In the genomic region with DNA sequence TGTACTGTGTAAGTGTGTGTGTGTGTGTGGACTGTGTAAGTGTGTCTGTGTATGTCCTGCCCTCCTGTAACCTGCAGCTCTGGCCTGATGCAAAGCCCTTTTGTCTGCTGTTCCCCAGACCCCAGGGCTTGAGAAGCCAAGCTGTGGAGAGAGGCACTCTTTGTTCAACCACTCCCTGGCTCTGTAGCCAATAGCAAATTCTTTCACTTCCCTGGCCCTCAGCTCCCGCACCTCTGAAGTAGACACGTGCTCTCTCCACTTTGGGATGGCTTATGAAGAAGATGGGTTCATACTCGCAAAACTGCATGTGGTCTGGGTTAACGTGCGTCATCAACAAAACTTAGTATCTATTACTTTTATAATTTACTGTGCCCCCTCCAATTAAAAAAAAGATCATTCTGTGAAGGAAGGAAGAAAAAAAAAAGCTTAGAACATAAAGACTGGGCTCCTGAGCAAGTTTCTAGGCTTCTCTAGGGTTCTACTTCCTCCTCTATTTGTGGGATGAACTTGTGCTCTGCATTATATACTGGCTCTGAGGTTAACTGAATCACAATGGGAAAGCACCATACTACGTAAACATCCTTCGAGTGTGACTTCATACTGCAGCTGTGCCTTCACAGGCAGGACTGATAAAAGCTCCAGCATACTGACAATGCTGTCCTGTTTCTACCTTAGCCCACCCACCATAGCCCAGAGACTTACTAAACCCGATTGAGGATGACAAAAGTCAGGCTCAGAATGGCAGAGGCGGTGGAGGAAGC, we compare ENCODE assay signal across 14 mouse cellular contexts. TPM values are rescaled to one million over a fixed set of nuclear protein-coding genes. Genes with fewer than 3 reads are reported as not detected.
A peak's percentile ranks its signal among the peaks of the same experiment; 100 is the strongest.
DNase-seq lines count a peak whose midpoint lies in the region; ATAC-seq lines count a peak whose summit lies in the region.
"Had no signal": no experiment of that assay in that cellular context is flagged by ENCODE, and none has a peak within 500 bp of the region (broad histone marks: within the 10 kb centered on the region; RNA-seq: fewer than 3 reads in every experiment).

No protein-coding gene starts in this region.

- H3K9ac ChIP-seq in heart, embryonic 13.5 days, result 0 out of 2 replicates have a peak overlapping the region, but pooled peaks have one; percentile 28
- H3K9ac ChIP-seq in midbrain, embryonic 12.5 days (replicated peaks), result no peak overlapping the region
- H3K9ac ChIP-seq in midbrain, embryonic 14.5 days (replicated peaks; ENCODE audit: low read length), result no peak overlapping the region
- no peak overlapping the region for H3K9ac ChIP-seq in embryonic facial prominence, embryonic 14.5 days (ENCODE audit: low read depth, low read length)
- H3K9ac ChIP-seq: hindbrain, embryonic 15.5 days; neural tube, embryonic 13.5 days had no signal

- H3K27ac ChIP-seq in heart, embryonic 13.5 days (replicated peaks), result no peak overlapping the region
- H3K27ac ChIP-seq in midbrain, embryonic 12.5 days (replicated peaks), result no peak overlapping the region
- H3K27ac ChIP-seq in midbrain, embryonic 14.5 days (replicated peaks; ENCODE audit: low read depth, low read length), result no peak overlapping the region
- no peak overlapping the region for H3K27ac ChIP-seq in embryonic facial prominence, embryonic 14.5 days (replicated peaks; ENCODE audit: low read depth, low read length)
- H3K27ac ChIP-seq: hindbrain, embryonic 15.5 days; neural tube, embryonic 13.5 days had no signal

- ATAC-seq in heart, embryonic 13.5 days (ENCODE audit: extremely low read depth, insufficient number of reproducible peaks, low FRiP score, low TSS enrichment), result no peak
- peak; percentile 38; the same call in 1 of the 2 replicates for ATAC-seq in midbrain, embryonic 12.5 days (ENCODE audit: low FRiP score, low read depth)
- no peak for ATAC-seq in midbrain, embryonic 14.5 days (ENCODE audit: low FRiP score, low TSS enrichment)
- no peak for ATAC-seq in embryonic facial prominence, embryonic 14.5 days (ENCODE audit: low read depth)

- no peaks in the 10 kb centered on the region for H3K36me3 ChIP-seq in heart, embryonic 13.5 days
- H3K36me3 ChIP-seq in midbrain, embryonic 12.5 days, result no peaks in the 10 kb centered on the region
- H3K36me3 ChIP-seq in midbrain, embryonic 14.5 days (ENCODE audit: control insufficient read depth, insufficient read depth, low read length), result no peaks in the 10 kb centered on the region
- no peaks in the 10 kb centered on the region for H3K36me3 ChIP-seq in embryonic facial prominence, embryonic 14.5 days (ENCODE audit: control insufficient read depth, insufficient read depth, low read length)
- no peaks in the 10 kb centered on the region for H3K36me3 ChIP-seq in splenic B cell, adult 2 months (ENCODE audit: control insufficient read depth, insufficient read depth, low read length, poor library complexity, severe bottlenecking)
- H3K36me3 ChIP-seq: hindbrain, embryonic 15.5 days; neural tube, embryonic 13.5 days had no signal

- H3K27me3 ChIP-seq in heart, embryonic 13.5 days (replicated peaks), result 0 out of 2 replicates have a peak, but pooled peaks cover 4% of the 10 kb centered on the region
- no peaks in the 10 kb centered on the region for H3K27me3 ChIP-seq in midbrain, embryonic 12.5 days
- no peaks in the 10 kb centered on the region for H3K27me3 ChIP-seq in midbrain, embryonic 14.5 days (ENCODE audit: control insufficient read depth, insufficient read depth, low read length)
- no peaks in the 10 kb centered on the region for H3K27me3 ChIP-seq in embryonic facial prominence, embryonic 14.5 days (replicated peaks; ENCODE audit: control insufficient read depth, insufficient read depth, low read length)
- H3K27me3 ChIP-seq in splenic B cell, adult 2 months (ENCODE audit: control insufficient read depth, insufficient read depth, low read length, poor library complexity, severe bottlenecking), result no peaks in the 10 kb centered on the region
- H3K27me3 ChIP-seq: hindbrain, embryonic 15.5 days; neural tube, embryonic 13.5 days had no signal

- no peak for DNase-seq in heart, postnatal 25 days (ENCODE audit: low spot score)
- DNase-seq in midbrain, embryonic 14.5 days, result no peak
- DNase-seq in embryonic facial prominence, embryonic 14.5 days (ENCODE audit: low spot score), result peak; percentile 20
- DNase-seq in splenic B cell, adult 2 months (ENCODE audit: low read depth, low spot score), result peak; percentile 17
- no peak for DNase-seq in cerebellum, adult 9-11 months
- DNase-seq: adrenal gland, postnatal 10 days; cerebellum, adult 11-12 months; kidney, postnatal 14 days; thymus, postnatal 4 days had no signal

- H3K4me1 ChIP-seq in heart, embryonic 13.5 days, result peaks cover 26% of the 10 kb centered on the region
- peaks cover 2% of the 10 kb centered on the region; the same call in 1 of the 2 replicates for H3K4me1 ChIP-seq in midbrain, embryonic 12.5 days
- no peaks in the 10 kb centered on the region; the same call in 1 of the 2 replicates for H3K4me1 ChIP-seq in midbrain, embryonic 14.5 days (ENCODE audit: control insufficient read depth, insufficient read depth, low read length)
- no peaks in the 10 kb centered on the region for H3K4me1 ChIP-seq in embryonic facial prominence, embryonic 14.5 days (ENCODE audit: control insufficient read depth, insufficient read depth, low read length)
- H3K4me1 ChIP-seq: hindbrain, embryonic 15.5 days; neural tube, embryonic 13.5 days had no signal

- H3K4me3 ChIP-seq in heart, embryonic 13.5 days, result no peak overlapping the region
- no peak overlapping the region for H3K4me3 ChIP-seq in midbrain, embryonic 12.5 days
- no peak overlapping the region for H3K4me3 ChIP-seq in midbrain, embryonic 14.5 days (replicated peaks; ENCODE audit: low read depth, low read length)
- no peak overlapping the region for H3K4me3 ChIP-seq in embryonic facial prominence, embryonic 14.5 days (ENCODE audit: low read depth, low read length)
- H3K4me3 ChIP-seq: hindbrain, embryonic 15.5 days; neural tube, embryonic 13.5 days had no signal

- WGBS in heart, embryonic 13.5 days, result 54% methylated on average over 9 of the region's 9 CpGs
- WGBS in midbrain, embryonic 12.5 days, result 65% methylated on average over 9 of the region's 9 CpGs
- 70% methylated on average over 9 of the region's 9 CpGs for WGBS in midbrain, embryonic 14.5 days
- 57% methylated on average over 9 of the region's 9 CpGs for WGBS in embryonic facial prominence, embryonic 14.5 days

- no peaks in the 10 kb centered on the region for H3K9me3 ChIP-seq in heart, embryonic 13.5 days
- no peaks in the 10 kb centered on the region for H3K9me3 ChIP-seq in midbrain, embryonic 12.5 days
- H3K9me3 ChIP-seq in midbrain, embryonic 14.5 days (ENCODE audit: control insufficient read depth, low read length), result no peaks in the 10 kb centered on the region
- H3K9me3 ChIP-seq in embryonic facial prominence, embryonic 14.5 days (ENCODE audit: control insufficient read depth, low read length), result no peaks in the 10 kb centered on the region
- H3K9me3 ChIP-seq: hindbrain, embryonic 15.5 days; neural tube, embryonic 13.5 days had no signal

- intact Hi-C loops in heart, postnatal 25 days (cut with DNase I), result no loop called here

- H3K4me2 ChIP-seq in heart, embryonic 13.5 days, result no peak overlapping the region
- H3K4me2 ChIP-seq in midbrain, embryonic 12.5 days (replicated peaks), result no peak overlapping the region
- H3K4me2 ChIP-seq in midbrain, embryonic 14.5 days (ENCODE audit: low read length), result no peak overlapping the region
- H3K4me2 ChIP-seq in embryonic facial prominence, embryonic 14.5 days (ENCODE audit: low read depth, low read length), result no peak overlapping the region
- H3K4me2 ChIP-seq: hindbrain, embryonic 15.5 days; neural tube, embryonic 13.5 days had no signal

RNA-seq across cellular contexts. Expression of gene Slc26a9, which starts 16.0 kb away (rescaled TPM):
- polyA plus RNA-seq in heart, embryonic 13.5 days (2015; fragmentation: Nextera tagmentation; extraction: Ambion mirVana), result 0.08 and 0.39 TPM in 2 replicates
- total RNA-seq in heart, postnatal 25 days (2021), result not detected
- not detected in 2 replicates for polyA plus RNA-seq in midbrain, embryonic 12.5 days (2016; fragmentation: Nextera tagmentation; extraction: Ambion mirVana)
- 0.04 and 0.13 TPM in 2 replicates for polyA plus RNA-seq in midbrain, embryonic 14.5 days (2014; fragmentation: Nextera tagmentation; extraction: Ambion mirVana)
- 0.10 TPM in 1 of 2 replicates, not detected in the other for polyA plus RNA-seq in embryonic facial prominence, embryonic 14.5 days (2014; fragmentation: Nextera tagmentation; extraction: Ambion mirVana)
- total RNA-seq: megakaryocyte, adult 5-6 weeks had no signal
- polyA plus RNA-seq: neural tube, embryonic 13.5 days had no signal

RNA-seq across cellular contexts. Expression of gene Pm20d1, which starts 37.3 kb away (rescaled TPM):
- 1.4 and 1.9 TPM in 2 replicates for polyA plus RNA-seq in heart, embryonic 13.5 days (2015; fragmentation: Nextera tagmentation; extraction: Ambion mirVana)
- total RNA-seq in heart, postnatal 25 days (2021), result 1 to 10 TPM; 3.1 to 5.1 TPM
- 0.18 and 0.82 TPM in 2 replicates for polyA plus RNA-seq in midbrain, embryonic 12.5 days (2016; fragmentation: Nextera tagmentation; extraction: Ambion mirVana)
- 0.09 and 0.20 TPM in 2 replicates for polyA plus RNA-seq in midbrain, embryonic 14.5 days (2014; fragmentation: Nextera tagmentation; extraction: Ambion mirVana)
- 0.38 and 0.48 TPM in 2 replicates for polyA plus RNA-seq in embryonic facial prominence, embryonic 14.5 days (2014; fragmentation: Nextera tagmentation; extraction: Ambion mirVana)

Comparison
In these comparisons a context has a peak if more than half of its experiments do, and no peak if none do; other contexts are left out.
1. DNase-seq: peak in embryonic facial prominence, embryonic 14.5 days (single experiment) and splenic B cell, adult 2 months (single experiment); none in heart, postnatal 25 days (single experiment), midbrain, embryonic 14.5 days (single experiment) and cerebellum, adult 9-11 months (single experiment).